Mouse (Mus musculus) forebrain, embryonic 10.5 days (tissue): ENCODE measurements around the gene Oprm1. TPM values are rescaled to one million over a fixed set of nuclear protein-coding genes. Genes with fewer than 3 reads are reported as not detected.
"Not testable (repeated sequence)": the region's sequence is repeated elsewhere in the genome, so short reads cannot be mapped to it uniquely, and the experiment has no call there.

Source experiments
- DNase-seq: peaks from one replicate; pipeline ENCODE4 v3.0.0-alpha.2; 2017; ENCODE audit warnings: low spot score; ENCODE audit errors: extremely low spot score
- H3K27ac ChIP-seq: fragments of 300-500 bp; sonication (generic); 2 replicates; pipeline ENCODE4 v1.5.1; 2016; ENCODE audit warnings: mild to moderate bottlenecking
- H3K27me3 ChIP-seq: fragments of 300-500 bp; sonication (generic); 2 replicates; pipeline ENCODE4 v1.6.1; 2016; ENCODE audit warnings: mild to moderate bottlenecking; ENCODE audit not compliant: poor library complexity, severe bottlenecking
- H3K36me3 ChIP-seq: fragments of 300-500 bp; sonication (generic); replicated peaks from 2 replicates; pipeline ENCODE4 v1.6.1; 2016; ENCODE audit warnings: mild to moderate bottlenecking, moderate library complexity
- H3K4me1 ChIP-seq: fragments of 300-500 bp; sonication (generic); 2 replicates; pipeline ENCODE4 v1.6.1; 2016
- H3K4me3 ChIP-seq: fragments of 300-500 bp; sonication (generic); 2 replicates; pipeline ENCODE4 v1.5.1; 2016; ENCODE audit warnings: mild to moderate bottlenecking, moderate library complexity
- H3K9me3 ChIP-seq: fragments of 300-500 bp; sonication (generic); 2 replicates; pipeline ENCODE4 v1.6.1; 2016; ENCODE audit warnings: mild to moderate bottlenecking, moderate library complexity
- WGBS: fragments of 180-500 bp; shearing (Covaris S2); methylation state at CpG from one replicate; pipeline ENCODE4 v1.1.7; 2016; 5-methylcytosine and 5-hydroxymethylcytosine counted together
- polyA plus RNA-seq: library from polyadenylated mRNA; unstranded; fragments of >200 nt; fragmentation: Nextera tagmentation; extraction: Ambion mirVana; gene quantifications from 2 replicates; pipeline ENCODE4 v1.2.1, GENCODE M21; 2016

Gene Oprm1
- polyA plus RNA-seq, 1 experiment from 2014 or later, result not detected

DNA sequence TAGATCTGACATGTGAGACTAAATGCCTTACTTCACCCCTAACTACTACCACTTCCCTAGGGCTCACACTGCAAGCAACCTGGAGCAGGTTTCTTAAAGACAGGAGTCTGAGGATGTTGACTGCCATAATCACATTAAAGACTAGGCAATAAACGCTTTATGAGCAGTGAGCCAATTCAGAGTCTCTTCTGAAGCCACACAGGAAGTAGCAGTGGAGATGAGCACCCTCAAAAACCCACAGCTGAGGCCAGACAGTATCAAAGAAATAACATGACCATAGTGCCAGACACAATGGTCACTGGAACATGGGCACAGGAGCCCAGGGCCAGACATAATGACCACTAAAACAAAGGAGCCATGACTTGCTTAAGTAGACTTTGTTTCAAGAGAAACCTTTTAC is 230.2 kb downstream of the Oprm1 start:
- H3K4me3 ChIP-seq, result no peak overlapping the region
- no peaks in the 10 kb centered on the region for H3K9me3 ChIP-seq
- 83% methylated on average over 1 of the region's 1 CpGs for WGBS
- H3K27me3 ChIP-seq, result no peaks in the 10 kb centered on the region
- H3K36me3 ChIP-seq, result no peaks in the 10 kb centered on the region
- no peak overlapping the region for H3K27ac ChIP-seq
- H3K4me1 ChIP-seq, result no peaks in the 10 kb centered on the region
- no peak for DNase-seq

DNA sequence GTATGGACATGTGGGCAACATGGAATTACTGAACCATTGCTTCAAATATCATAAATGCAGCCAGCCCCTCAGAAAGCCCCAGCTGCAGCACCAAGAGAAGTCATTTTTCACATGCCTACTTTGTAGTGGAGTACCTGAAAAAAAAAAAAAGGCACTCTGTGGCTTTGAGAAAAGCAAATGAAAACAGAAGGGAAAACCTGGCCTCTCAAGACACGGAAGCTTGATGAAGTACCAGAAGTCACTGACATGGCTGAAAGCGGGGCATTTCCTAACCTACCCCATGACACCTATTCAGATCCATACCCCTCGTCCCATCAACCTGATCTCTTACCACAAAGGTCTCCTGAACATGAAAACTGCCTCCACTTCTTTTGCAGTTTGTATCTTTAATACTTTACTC is 238.6 kb downstream of the Oprm1 start:
- no peaks in the 10 kb centered on the region for H3K27me3 ChIP-seq
- no peaks in the 10 kb centered on the region for H3K9me3 ChIP-seq
- H3K36me3 ChIP-seq, result no peaks in the 10 kb centered on the region
- H3K4me3 ChIP-seq, result no peak overlapping the region
- H3K4me1 ChIP-seq, result no peaks in the 10 kb centered on the region
- DNase-seq, result no peak
- no peak overlapping the region for H3K27ac ChIP-seq
- WGBS, result 81% methylated on average over 3 of the region's 3 CpGs

DNA sequence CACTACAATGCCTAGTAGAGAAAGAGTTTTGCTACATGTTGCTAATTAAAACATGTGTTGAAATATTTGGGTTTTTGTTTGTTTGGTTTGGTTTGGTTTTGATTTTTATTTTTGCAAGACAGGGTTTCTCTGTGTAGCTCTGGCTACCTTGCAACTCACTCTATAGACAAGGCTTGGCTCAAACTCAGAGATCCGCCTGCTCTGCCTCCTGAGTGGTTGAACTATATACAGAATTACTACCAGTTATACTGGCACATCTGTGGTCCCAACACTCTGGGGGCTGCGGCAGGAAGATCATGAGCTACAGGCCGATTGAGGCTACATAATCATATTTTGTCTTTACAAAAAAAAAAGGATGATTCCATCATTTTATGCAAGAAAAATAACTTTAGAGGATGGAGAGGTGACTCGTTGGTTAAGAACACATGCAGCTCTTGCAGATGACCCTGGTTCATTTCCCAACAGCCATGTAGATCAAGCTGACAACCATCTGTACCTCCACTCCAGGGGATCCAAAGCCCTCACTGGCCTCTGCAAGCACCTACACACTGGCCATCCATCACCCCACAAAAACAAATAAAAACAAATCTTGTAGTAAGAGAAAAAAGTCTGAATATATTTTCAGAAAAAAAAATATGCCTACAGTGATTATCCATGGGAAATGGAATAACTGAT is 240.4 kb downstream of the Oprm1 start:
- no peaks in the 10 kb centered on the region for H3K27me3 ChIP-seq
- WGBS, result 89% methylated on average over 4 of the region's 4 CpGs

DNA sequence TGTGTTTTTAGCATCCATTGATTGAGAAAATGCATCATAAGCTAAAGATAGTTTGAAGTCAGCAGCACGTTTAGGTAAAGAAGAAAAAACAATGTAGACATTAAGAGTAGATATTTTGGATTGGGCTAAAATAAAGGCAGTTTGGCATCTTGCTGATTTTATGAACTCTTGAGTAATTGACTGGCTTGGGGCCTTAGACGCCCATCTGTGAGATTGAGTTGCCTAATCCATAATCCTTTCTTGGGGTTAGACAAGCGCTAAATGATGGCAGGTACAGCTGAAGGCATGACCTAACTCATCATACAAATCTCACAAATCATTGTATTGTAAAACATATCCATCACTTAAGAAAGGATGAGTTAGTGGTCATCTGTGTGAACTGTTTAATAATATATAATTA is 241.0 kb downstream of the Oprm1 start:
- Histone ChIP-seq H3K27ac (no peak overlapping the region), H3K4me3 (no peak overlapping the region), H3K27me3 (no peaks in the 10 kb centered on the region), H3K4me1 (no peaks in the 10 kb centered on the region), H3K36me3 (no peaks in the 10 kb centered on the region), H3K9me3 (no peaks in the 10 kb centered on the region)
- WGBS, result 87% methylated on average over 3 of the region's 3 CpGs
- no peak for DNase-seq

More for the DNA sequence above, 240.4 kb downstream of the Oprm1 start:
- H3K4me1 ChIP-seq, result no peaks in the 10 kb centered on the region
- H3K4me3 ChIP-seq, result no peak overlapping the region
- no peak for DNase-seq
- H3K9me3 ChIP-seq, result no peaks in the 10 kb centered on the region
- H3K27ac ChIP-seq, result no peak overlapping the region
- no peaks in the 10 kb centered on the region for H3K36me3 ChIP-seq

DNA sequence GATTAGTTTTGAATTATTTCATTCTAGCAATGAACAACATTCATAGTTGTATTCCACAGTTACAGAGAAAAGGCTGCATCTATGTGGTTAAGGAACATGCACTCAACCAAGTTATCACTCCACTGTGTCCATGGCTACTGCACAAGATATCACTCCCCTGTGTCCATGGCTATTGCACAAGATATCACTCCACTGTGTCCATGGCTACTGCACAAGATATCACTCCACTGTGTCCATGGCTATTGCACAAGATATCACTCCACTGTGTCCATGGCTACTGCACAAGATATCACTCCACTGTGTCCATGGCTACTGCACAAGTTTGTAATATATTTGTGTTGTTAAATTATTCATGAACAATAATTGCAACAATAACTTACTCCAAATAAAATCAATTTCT is 245.6 kb downstream of the Oprm1 start:
- H3K4me1 ChIP-seq, H3K9me3 ChIP-seq, H3K27ac ChIP-seq, H3K36me3 ChIP-seq, H3K4me3 ChIP-seq, DNase-seq, H3K27me3 ChIP-seq: not testable (repeated sequence)

- Histone ChIP-seq H3K4me1 (peaks cover 7% of the 10 kb centered on the region), H3K27ac (no peak overlapping the region), H3K4me3 (no peak overlapping the region), H3K27me3 (no peaks in the 10 kb centered on the region), H3K36me3 (no peaks in the 10 kb centered on the region), H3K9me3 (no peaks in the 10 kb centered on the region)
- no peak for DNase-seq
- WGBS, result 49% methylated on average over 5 of the region's 5 CpGs
These were observed 246.8 kb downstream of the Oprm1 start for GRCm38 (mm10) chr10:7004980-7005538.

GRCm38 (mm10) chr10:7010543-7010942 is 252.2 kb downstream of the Oprm1 start:
- H3K27ac ChIP-seq, result no peak overlapping the region
- no peaks in the 10 kb centered on the region for H3K9me3 ChIP-seq
- H3K27me3 ChIP-seq, result no peaks in the 10 kb centered on the region
- no peak for DNase-seq
- WGBS, result 85% methylated on average over 8 of the region's 8 CpGs
- no peaks in the 10 kb centered on the region for H3K36me3 ChIP-seq
- no peak overlapping the region for H3K4me3 ChIP-seq
- no peaks in the 10 kb centered on the region for H3K4me1 ChIP-seq

DNA sequence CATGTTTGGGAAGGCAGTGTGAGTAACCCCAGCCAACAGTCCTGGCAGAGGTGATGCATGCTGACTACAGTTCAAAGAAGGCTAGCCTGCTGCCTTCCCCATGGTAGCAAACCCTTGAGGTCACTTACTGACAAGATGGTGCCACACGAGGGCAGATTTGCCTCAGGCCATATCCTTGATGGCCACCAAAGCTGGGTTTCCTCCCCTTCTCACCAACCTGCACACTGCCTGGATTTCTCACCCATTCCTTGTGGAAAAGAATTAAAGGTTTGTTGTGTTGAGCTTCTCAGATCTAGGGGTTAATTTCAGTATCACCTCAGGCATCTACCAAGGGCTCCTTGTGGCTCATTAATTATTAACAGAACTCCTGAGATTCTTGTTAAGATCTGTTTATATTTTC is 256.9 kb downstream of the Oprm1 start:
- no peak for DNase-seq
- WGBS, result 49% methylated on average over 1 of the region's 1 CpGs
- H3K27ac ChIP-seq, result no peak overlapping the region
- H3K9me3 ChIP-seq, result no peaks in the 10 kb centered on the region
- H3K4me3 ChIP-seq, result no peak overlapping the region
- no peaks in the 10 kb centered on the region for H3K4me1 ChIP-seq
- H3K27me3 ChIP-seq, result no peaks in the 10 kb centered on the region
- H3K36me3 ChIP-seq, result no peaks in the 10 kb centered on the region

DNA sequence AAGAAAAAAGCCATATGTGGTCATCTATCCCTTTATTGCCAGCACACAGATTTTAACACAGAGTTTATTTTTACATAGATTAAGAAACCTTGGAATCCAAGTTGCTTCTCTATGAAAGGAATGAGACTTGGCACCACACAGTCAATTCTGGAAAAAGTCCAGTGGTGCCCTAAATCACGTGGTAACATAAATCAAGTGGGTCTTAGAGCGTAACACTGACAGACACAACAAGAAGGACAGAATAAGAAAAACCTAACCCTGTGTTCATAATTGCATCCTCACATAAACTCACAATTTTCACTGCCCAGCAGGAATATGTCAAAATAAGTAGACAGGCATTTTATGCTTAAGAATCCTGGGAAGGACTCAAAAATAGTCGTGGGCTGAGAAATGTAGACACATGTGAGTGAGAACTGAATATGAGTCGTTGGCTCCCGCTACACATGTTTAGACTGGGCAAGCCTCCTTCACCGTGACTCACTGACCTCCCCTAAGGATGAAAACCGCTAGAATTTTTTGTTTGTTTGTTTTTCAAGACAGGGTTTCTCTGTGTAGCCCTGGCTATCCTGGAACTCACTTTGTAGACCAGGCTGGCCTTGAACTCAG is 261.6 kb downstream of the Oprm1 start:
- no peaks in the 10 kb centered on the region for H3K27me3 ChIP-seq
- 89% methylated on average over 7 of the region's 7 CpGs for WGBS
- H3K4me1 ChIP-seq, result no peaks in the 10 kb centered on the region
- H3K9me3 ChIP-seq, result no peaks in the 10 kb centered on the region
- H3K36me3 ChIP-seq, result no peaks in the 10 kb centered on the region
- no peak overlapping the region for H3K27ac ChIP-seq
- H3K4me3 ChIP-seq, result no peak overlapping the region
- no peak for DNase-seq

GRCm38 (mm10) chr10:7020551-7020950 is 262.2 kb downstream of the Oprm1 start:
- 95% methylated on average over 9 of the region's 9 CpGs for WGBS
- DNase-seq, result no peak
- Histone ChIP-seq H3K9me3 (no peaks in the 10 kb centered on the region), H3K4me3 (no peak overlapping the region), H3K4me1 (no peaks in the 10 kb centered on the region), H3K27me3 (no peaks in the 10 kb centered on the region), H3K27ac (no peak overlapping the region), H3K36me3 (no peaks in the 10 kb centered on the region)

GRCm38 (mm10) chr10:7025028-7025427 is 266.7 kb downstream of the Oprm1 start:
- H3K36me3 ChIP-seq, result no peaks in the 10 kb centered on the region
- H3K27me3 ChIP-seq, result no peaks in the 10 kb centered on the region
- DNase-seq, result no peak
- no peak overlapping the region for H3K4me3 ChIP-seq
- no peak overlapping the region for H3K27ac ChIP-seq
- 68% methylated on average over 1 of the region's 1 CpGs for WGBS
- H3K9me3 ChIP-seq, result no peaks in the 10 kb centered on the region
- no peaks in the 10 kb centered on the region for H3K4me1 ChIP-seq

- Histone ChIP-seq H3K4me1 (no peaks in the 10 kb centered on the region), H3K27me3 (no peaks in the 10 kb centered on the region), H3K27ac (no peak overlapping the region), H3K9me3 (no peaks in the 10 kb centered on the region), H3K36me3 (no peaks in the 10 kb centered on the region), H3K4me3 (no peak overlapping the region)
- no peak for DNase-seq
- 91% methylated on average over 2 of the region's 2 CpGs for WGBS
These were observed 275.2 kb downstream of the Oprm1 start for GRCm38 (mm10) chr10:7033459-7033858.

GRCm38 (mm10) chr10:7035547-7035946 is 277.2 kb downstream of the Oprm1 start:
- H3K9me3 ChIP-seq, result no peaks in the 10 kb centered on the region
- no peak for DNase-seq
- no peak overlapping the region for H3K27ac ChIP-seq
- H3K36me3 ChIP-seq, result no peaks in the 10 kb centered on the region
- WGBS, result 90% methylated on average over 12 of the region's 12 CpGs
- H3K4me3 ChIP-seq, result no peak overlapping the region
- H3K4me1 ChIP-seq, result no peaks in the 10 kb centered on the region
- no peaks in the 10 kb centered on the region for H3K27me3 ChIP-seq
